Mouse (Mus musculus): ENCODE data around the gene Ptgfrn.

- TF ChIP-seq CTCF (IDR thresholded peaks at IDR 0.05; ENCODE audit: borderline replicate concordance, insufficient read depth, low read depth, low read length) (no peak), POLR2A (IDR thresholded peaks at IDR 0.05; ENCODE audit: borderline replicate concordance, insufficient read depth, low read length) (no peak)
These were observed 48.1 kb downstream of the Ptgfrn start for GRCm38 (mm10) chr3:101061865-101062585.

Measured in cerebellum, adult 2 months (tissue).